Mouse (Mus musculus) erythroblast, adult 5-6 weeks (primary cell): ENCODE data around the gene Terb1. TPM values are rescaled to one million over a fixed set of nuclear protein-coding genes. Genes with fewer than 3 reads are reported as not detected.

ENCODE experiments used
- ATAC-seq: replicated peaks from 2 replicates; pipeline ENCODE4 v1.8.0; 2016; ENCODE audit warnings: moderate number of reproducible peaks, mild to moderate bottlenecking, moderate TSS enrichment, inconsistent platforms; ENCODE audit not compliant: poor library complexity, low FRiP score, severe bottlenecking
- total RNA-seq, 2 experiments: library from RNA; stranded (forward) in 1 of 2; stranded (reverse) in 1 of 2; fragments of 150-400 nt in 1 of 2; fragments of 200-764, 138-1000 nt in 1 of 2; gene quantifications; 2 replicates each; pipeline versions ENCODE4 v1.2.3 to v1.2.4; 2015 to 2017; ENCODE audit warnings: low replicate concordance in 2 of 2

Terb1 gene
- total RNA-seq (2015; ENCODE audit: low replicate concordance) (not detected in 2 replicates), total RNA-seq (2017; ENCODE audit: low replicate concordance) (not detected in 2 replicates)

GRCm38 (mm10) chr8:104509061-104510006, at the start of gene Terb1:
Gene Terb1 (minus strand): TSS chr8:104509910.
- ATAC-seq, result no peak

DNA sequence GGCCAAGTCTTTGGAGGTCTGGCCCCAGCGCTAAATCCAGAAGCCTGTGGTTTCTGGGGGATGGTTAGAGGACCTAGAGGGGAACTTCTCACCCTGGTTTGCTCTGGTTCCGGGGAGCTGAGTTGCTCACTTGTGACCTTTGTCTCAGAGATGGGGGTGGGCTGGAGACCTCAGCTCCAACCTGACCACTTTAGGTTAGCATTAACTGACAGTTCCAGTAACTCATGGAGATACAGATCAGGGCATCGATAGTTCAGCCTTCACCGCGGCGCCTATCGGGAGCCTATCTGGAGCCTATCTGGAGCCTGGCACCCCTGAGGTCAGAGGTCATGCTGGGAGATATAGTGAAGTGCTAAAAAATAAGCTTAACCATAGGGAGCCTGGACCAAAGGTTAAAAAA, 47.5 kb upstream of the Terb1 start:
- no peak for ATAC-seq

DNA sequence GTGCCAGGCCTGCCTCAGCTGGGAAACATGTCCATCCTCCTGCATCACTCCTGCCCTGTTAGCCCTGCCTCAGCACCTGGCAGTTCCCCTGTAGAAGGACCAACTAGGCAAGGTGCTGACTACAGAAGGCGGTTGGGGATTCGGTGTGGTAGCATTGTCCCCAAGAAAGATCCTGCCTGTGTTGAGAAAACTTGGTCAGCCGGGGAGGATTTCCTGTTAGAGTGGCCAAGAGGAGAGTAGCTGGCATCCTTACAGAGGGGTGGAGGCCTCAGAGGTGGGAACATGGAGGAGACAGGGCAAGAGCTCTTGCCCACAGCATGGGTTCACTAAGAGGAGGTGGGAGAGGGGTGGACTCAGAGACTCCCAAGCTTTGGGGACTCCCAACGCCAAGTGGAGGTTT, 45.5 kb upstream of the Terb1 start:
- ATAC-seq, result no peak

- ATAC-seq, result no peak
Measured at GRCm38 (mm10) chr8:104543440-104544045, 33.8 kb upstream of the Terb1 start.

GRCm38 (mm10) chr8:104542160-104542559, 32.5 kb upstream of the Terb1 start:
- no peak for ATAC-seq

GRCm38 (mm10) chr8:104541515-104541880, 31.8 kb upstream of the Terb1 start:
- no peak for ATAC-seq

DNA sequence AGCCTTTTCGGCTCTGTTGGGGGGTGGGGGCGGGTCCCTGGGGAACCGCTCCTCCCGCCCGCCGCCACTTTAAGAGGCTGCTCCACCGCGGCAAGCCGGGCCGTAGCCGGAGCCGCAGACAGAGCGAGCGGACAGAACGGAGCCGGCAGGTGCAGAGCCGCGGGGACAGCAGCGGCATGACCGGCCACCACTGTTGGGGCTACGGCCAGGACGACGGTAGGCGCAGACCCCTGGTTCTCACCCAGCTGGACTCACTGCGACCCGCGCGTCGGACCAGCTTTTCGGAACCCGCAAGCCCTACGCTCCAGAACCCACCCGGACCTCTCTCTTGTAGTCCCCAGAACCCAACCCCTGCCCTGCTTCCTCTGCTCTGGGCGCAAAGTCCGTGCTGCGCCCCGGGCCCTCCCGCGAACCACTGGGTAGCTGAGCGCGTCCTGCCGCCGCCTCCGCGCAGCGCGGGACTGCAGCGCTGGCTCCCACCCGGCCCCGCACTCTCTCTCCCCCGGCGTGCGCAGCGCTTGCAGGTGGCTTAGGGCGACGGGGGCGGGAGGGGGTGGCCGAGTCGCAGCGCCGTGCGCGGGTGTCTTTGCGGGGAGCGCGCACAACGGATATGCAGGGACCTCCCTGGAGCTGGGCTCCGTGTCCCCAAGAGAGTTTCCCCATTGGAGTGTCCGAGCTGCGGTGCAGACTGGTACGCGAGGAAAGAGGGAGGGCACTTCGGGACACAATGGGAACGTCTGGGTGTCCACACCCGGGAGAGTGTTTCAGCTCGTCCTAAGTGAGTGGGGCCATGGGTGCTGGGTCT, 31.2 kb upstream of the Terb1 start:
- no peak for ATAC-seq

DNA sequence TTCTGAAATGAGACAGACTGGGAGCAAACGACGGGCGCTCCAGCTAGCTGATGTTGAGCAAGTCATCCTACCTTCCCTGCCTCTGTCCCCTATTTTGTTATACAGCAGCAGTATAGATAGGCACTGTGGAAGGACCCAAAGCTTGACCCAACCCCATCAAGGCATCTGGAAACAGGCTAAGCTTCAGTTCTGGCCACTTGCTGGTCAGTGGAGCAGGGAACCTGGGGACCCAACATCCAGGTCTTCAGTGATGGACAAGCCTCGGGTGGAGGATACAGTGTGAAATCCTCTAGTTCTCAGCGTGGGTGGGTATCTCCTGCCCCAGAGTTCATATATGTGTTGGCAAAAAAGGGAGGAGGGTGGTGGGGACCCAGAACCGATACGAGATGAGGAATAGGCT, 30.5 kb upstream of the Terb1 start:
- ATAC-seq, result no peak

- no peak for ATAC-seq
Measured at GRCm38 (mm10) chr8:104539566-104539965, 29.9 kb upstream of the Terb1 start.

DNA sequence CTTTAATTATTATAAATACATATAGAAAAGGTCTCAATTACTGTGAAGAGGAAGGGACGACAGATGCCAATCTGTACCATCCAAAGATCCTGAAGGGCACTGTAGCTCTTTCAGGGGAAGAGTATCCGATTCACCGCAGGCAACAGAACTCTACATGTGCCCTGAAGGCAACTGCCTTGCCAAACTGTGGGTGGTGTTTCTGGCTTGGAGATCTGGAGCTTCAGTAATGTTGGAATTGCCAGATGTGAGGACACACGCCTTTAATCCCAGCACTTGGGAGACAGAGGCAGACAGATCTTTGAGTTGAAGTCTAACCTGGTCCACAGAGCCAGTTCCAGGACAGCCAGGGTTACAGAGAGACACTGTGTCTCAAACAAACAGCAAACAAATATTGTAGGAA, 29.2 kb upstream of the Terb1 start:
- ATAC-seq, result no peak

DNA sequence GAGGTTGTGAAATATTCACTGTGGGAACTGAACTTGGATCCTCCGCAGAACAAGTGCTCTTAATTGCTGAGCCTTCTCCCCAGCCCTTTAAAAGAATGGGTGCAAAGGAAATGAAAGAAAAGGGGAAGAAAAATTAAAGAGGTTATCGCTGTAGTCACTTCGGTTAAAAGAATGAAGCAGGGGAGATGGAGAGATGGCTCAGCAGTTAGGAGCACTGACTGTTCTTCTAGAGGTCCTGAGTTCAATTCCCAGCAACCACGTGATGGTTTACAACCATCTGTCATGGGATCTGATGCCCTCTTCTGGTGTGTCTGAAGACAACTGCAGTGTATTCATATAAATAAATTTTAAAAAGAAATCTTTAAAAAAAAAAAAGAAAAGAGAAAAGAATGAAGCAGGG, 26.3 kb upstream of the Terb1 start:
- ATAC-seq, result no peak

DNA sequence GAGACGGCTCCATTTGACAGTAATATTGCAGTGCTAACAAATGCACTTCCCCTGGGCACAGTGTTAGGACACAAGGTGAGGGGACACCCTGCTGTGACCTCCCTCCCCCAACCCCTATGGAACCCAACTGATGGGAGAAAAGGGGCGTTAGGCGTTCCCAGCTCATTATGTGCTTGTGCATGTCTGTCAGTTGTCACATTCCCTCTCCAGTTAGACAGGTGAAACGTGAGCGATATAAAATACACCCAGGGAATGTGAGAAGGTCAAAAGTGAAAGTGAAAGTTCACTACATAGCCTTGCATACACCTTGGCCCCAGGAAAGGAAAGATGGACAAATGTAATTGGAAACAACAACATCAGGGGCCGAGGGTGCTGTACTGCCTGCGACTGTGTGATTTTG, 25.7 kb upstream of the Terb1 start:
- ATAC-seq, result peak; percentile 30; the same call in 1 of the 2 replicates

DNA sequence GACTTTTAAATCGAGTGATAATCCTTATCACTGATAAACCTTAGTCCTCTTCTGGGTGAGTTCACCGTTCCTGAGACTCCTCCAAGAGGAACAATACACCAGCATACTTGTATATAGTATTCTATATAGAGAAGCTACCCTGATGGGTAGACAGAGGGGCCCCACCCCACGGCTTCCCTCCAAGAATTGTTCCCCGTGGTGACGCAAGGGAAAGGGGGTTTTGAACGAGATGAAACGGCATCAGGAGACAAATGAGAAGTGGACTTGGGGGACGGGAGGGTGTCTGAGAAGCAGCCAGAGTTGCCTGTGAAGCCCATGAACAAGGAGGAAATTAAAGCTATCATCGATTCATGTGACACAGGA, 25.1 kb upstream of the Terb1 start:
- peak; percentile 69 for ATAC-seq

DNA sequence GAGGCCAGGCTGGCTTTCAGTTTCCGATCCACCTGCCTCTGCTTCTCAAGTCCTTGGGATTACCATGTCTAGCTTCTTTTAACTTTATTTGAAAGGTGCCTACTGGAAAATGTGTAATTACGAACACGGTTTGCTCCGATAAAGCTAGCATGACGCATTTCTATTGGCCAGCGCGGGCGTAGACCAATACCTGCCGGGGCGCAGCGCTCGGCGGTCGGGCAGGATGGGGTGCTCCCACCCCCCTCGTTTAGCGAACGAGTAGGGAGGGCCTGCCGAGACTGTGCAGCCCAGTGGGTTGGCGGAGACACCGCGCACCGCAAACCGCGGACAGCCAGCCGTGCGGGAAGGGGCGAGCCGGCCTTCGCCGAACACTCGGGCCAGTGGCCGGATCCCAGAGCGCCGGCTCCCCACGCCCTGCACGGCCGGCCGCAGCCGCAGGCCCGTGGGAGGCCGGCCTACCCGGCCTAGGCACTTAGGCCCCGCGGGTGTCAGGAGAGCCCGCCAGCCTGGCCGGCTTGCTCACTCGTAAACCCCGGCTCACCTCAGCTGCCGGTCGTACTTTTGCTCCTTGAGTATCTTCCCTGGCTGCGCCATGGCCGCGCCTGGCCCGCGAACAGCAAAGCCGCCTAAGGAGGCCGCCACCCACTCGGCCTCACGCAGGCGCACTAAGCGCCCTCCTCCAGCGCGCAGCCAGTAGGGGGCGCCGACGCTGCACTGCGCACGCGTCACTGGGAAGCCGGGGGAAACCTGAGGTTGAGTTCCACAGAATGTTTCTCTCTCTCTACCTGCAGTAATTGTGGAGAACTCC, 24.5 kb upstream of the Terb1 start, which contains the start of the genes Nae1 and Car7:
Nae1 (minus strand) TSS at position 667 of the 808 bp plus-strand sequence.
Car7 (plus strand) TSS at position 719 of the 808 bp plus-strand sequence.
- peak; percentile 96 for ATAC-seq

DNA sequence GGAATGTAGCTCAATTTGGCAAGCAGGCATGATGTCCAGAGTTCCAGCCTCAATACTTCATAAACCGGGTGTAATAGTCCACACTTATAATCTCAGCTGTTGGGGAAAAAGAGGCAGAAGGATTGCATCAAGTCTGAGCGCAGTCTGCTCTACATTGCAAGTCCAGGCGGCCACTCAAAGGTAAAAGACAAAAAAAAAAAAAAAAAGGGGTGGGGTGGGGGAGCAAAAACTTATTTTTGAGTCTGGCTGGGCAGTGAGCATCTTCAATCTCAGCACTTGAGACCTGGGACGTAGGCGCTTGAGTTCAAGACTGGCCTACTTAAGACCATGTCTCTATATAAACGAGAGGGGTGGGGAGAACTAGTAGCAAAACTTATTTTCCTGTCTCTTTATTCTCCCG, 23.8 kb upstream of the Terb1 start:
- no peak for ATAC-seq

DNA sequence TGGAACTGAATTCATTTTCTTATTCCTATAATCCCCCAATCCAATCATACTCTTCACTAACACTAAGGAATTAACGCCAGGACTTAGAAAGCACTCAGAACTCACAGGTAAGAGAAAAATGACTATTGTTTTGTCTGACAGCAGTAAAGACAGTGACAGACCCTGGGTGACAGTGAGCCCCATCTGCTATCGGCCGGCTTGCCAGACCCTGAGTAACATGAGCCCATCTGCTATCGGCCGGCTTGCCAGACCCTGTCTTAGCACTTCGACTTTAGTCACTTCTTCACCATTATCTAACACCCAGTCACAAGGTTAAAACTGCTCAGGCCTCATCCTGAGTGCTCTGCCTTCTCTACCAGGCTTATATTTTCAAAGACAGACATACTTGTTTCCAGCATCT, 20.0 kb upstream of the Terb1 start:
- ATAC-seq, result no peak

DNA sequence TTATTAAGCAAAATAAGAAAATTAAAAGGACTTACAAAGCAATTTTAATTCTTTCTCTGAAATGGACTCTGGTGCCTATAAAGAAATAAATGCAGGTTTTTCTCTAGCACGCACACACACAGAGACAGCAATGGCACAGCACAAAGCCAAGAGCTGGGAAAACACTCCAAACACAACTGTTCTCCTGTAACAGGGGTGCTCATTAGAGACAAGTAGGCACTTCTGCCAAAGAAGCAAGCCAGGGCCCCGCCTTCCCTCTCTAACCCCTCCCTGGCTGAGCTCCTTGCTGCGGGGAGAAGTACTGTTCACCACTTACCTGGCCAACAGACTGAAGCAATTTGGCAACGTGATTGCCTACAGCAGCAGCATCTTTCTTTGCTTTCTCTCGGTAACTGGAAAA, 8.2 kb upstream of the Terb1 start:
- no peak for ATAC-seq

DNA sequence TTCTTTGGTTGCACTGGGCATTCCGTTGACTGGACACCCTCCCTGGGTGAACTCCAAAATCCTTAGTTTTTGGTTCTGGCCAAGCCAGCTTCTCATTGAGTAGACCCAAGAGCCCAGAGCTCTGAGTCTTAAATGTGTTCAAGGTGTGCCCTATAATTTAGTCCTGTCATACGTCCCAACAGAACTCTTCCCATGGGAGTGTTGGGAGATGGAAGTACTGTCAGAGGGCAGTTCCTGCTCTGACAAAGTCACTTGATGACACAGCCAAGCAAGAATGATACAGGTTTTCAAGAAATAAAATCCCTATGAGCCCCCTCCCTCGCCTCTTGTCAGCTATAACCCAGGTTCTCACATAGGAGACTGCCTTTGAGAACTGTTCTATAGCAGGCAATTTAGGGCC, 424 bp upstream of the Terb1 start:
- no peak for ATAC-seq

DNA sequence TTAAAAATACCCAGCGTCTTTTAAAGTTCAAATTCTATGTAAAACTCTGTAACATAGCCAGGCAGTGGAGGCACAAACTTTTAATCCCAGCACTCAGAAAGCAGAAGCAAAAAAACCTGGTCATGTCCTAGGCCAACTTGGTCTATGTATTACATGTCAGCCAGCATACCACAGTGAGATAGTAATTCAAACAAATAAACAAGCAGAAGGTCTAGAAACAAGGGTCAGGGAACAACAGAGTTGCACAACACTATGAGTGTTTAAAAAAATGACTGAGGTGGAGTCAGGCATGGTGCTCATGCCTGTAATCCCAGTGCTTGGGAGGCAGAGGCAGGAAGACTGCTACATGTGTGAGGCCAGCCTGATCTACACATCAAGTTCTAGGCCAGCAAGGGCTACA, 30.6 kb downstream of the Terb1 start:
- no peak for ATAC-seq

GRCm38 (mm10) chr8:104472465-104472864, 37.2 kb downstream of the Terb1 start:
- ATAC-seq, result no peak
